Mouse (Mus musculus) liver, embryonic 16.5 days (tissue): Measurements from ENCODE around the gene Ankle1. TPM values are rescaled to one million over a fixed set of nuclear protein-coding genes. Genes with fewer than 3 reads are reported as not detected.
A peak's percentile ranks its signal among the peaks of the same experiment; 100 is the strongest.

Experiments
- ATAC-seq: fragments of 200-750 bp; cut with Nextera tagmentation; 2 replicates; pipeline ENCODE4 v1.8.0; 2017; ENCODE audit warnings: low read depth, mild to moderate bottlenecking, moderate number of reproducible peaks, moderate library complexity
- H3K27ac ChIP-seq: fragments of 300-500 bp; sonication (generic); 2 replicates; pipeline ENCODE4 v1.5.1; 2014; ENCODE audit warnings: mild to moderate bottlenecking, low read length
- H3K27me3 ChIP-seq: fragments of 300-500 bp; sonication (generic); 2 replicates; pipeline ENCODE4 v1.6.1; 2014; ENCODE audit warnings: low read depth, low read length, mixed read lengths; ENCODE audit not compliant: control insufficient read depth, insufficient read depth
- H3K36me3 ChIP-seq: fragments of 300-500 bp; sonication (generic); 2 replicates; pipeline ENCODE4 v1.6.1; 2014; ENCODE audit warnings: mild to moderate bottlenecking; ENCODE audit not compliant: control insufficient read depth, insufficient read depth
- H3K4me1 ChIP-seq: fragments of 300-500 bp; sonication (generic); 2 replicates; pipeline ENCODE4 v1.6.1; 2014; ENCODE audit warnings: low read depth, low read length, mixed read lengths; ENCODE audit not compliant: control insufficient read depth
- H3K4me2 ChIP-seq: fragments of 300-500 bp; sonication (generic); 2 replicates; pipeline ENCODE4 v1.6.1; 2014; ENCODE audit warnings: low read depth, low read length, mixed read lengths
- H3K4me3 ChIP-seq: fragments of 300-500 bp; sonication (generic); 2 replicates; pipeline ENCODE4 v1.5.1; 2014; ENCODE audit warnings: low read depth, mild to moderate bottlenecking, low read length
- H3K9ac ChIP-seq: fragments of 300-500 bp; sonication (generic); 2 replicates; pipeline ENCODE4 v1.6.1; 2014; ENCODE audit warnings: low read depth, low read length
- H3K9me3 ChIP-seq: fragments of 300-500 bp; sonication (generic); replicated peaks from 2 replicates; pipeline ENCODE4 v1.6.1; 2016; ENCODE audit warnings: low read length; ENCODE audit not compliant: control insufficient read depth
- WGBS: fragments of 180-500 bp; shearing (Covaris S2); extraction: QIAGEN DNeasy Blood & Tissue Kit; methylation state at CpG from one replicate; pipeline ENCODE4 v1.1.7; 2014; ENCODE audit not compliant: insufficient replicate concordance; 5-methylcytosine and 5-hydroxymethylcytosine counted together
- polyA plus RNA-seq: library from polyadenylated mRNA; unstranded; fragments of >200 nt; fragmentation: Nextera tagmentation; extraction: Ambion mirVana; gene quantifications from 2 replicates; pipeline ENCODE4 v1.2.1, GENCODE M21; 2015

Ankle1 gene
- polyA plus RNA-seq, 1 experiment from 2014 or later, result 48.1 TPM

DNA sequence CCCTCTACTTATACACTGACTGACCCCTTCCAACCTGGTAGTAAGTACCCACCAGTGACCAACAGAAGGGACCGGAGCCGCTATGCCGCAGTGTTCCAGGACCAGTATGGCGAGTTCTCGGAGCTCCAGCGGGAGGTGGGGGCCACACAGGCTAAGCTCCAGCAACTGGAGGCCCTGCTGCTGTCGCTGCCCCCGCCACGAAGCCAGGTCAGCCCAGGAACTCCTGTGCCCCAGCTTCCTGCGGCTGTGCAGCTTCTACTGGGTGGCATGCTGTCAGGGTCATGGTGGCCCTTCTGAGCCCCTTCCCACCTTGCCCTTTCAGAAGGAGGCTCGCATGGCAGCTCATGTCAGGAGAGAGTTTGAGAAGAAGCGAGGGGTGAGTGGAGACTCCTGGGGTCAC lies 33.4 kb upstream of the Ankle1 start:
- WGBS, result 81% methylated on average over 12 of the region's 12 CpGs
- Histone ChIP-seq H3K27ac (no peak overlapping the region), H3K4me3 (no peak overlapping the region), H3K36me3 (no peaks in the 10 kb centered on the region; the same call in none of the 2 replicates), H3K27me3 (peaks cover 15% of the 10 kb centered on the region), H3K4me1 (peaks cover 44% of the 10 kb centered on the region), H3K4me2 (no peak overlapping the region), H3K9ac (no peak overlapping the region), H3K9me3 (no peaks in the 10 kb centered on the region)
- no peak for ATAC-seq

DNA sequence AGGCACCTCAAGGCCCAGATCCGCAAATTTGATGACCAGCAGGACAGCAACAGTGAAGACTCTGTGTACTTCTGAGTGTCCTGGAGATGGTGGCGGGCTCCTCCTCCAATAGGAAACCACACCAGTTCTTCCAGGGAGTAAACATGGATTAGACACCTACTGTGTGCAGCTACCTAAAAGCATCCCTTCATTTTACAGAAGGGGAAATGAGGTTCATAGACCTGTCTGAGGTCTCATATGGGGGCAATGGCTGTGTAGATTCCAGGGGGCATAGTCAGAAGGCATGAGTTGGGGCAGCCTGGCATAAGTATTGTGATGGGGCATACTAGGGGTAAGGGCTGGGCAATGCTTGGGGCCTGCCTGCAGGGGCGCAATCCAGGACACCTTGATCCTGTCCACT lies 32.8 kb upstream of the Ankle1 start:
- peaks cover 15% of the 10 kb centered on the region for H3K27me3 ChIP-seq
- no peak overlapping the region for H3K4me2 ChIP-seq
- no peak overlapping the region for H3K9ac ChIP-seq
- no peak overlapping the region for H3K4me3 ChIP-seq
- H3K9me3 ChIP-seq, result no peaks in the 10 kb centered on the region
- H3K27ac ChIP-seq, result no peak overlapping the region
- WGBS, result 77% methylated on average over 3 of the region's 3 CpGs
- ATAC-seq, result no peak
- peaks cover 39% of the 10 kb centered on the region for H3K4me1 ChIP-seq
- no peaks in the 10 kb centered on the region; the same call in none of the 2 replicates for H3K36me3 ChIP-seq

DNA sequence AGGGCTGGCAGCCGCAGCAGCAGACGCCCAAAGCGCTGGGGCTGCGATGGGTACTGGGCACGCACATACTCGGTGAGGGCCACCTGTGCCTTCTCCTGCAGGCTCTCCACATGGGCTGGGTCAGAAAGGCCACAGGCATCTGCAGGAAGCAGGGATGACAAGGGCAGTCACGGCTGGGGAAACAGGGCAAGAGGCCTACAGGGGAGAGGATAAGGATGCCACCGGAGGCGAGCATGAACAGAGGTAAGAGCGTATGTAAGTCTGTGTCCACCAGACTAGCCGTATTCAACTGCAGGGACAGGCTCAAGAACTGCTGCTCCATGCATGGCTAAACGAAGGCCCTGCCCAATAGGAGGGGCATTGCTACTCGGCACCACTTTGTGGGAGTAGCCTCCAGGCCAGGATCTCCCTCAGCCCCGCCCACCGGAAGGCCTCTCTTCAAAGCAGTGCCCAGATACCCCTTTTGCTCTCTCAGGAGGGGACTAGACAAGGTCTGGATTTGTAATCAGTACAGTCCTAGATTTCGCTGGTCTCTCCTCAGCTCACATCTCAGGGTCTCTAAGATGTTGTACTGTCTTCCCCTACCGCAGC lies 31.1 kb upstream of the Ankle1 start:
- Histone ChIP-seq H3K4me1 (peaks cover 32% of the 10 kb centered on the region), H3K9me3 (no peaks in the 10 kb centered on the region), H3K4me3 (no peak overlapping the region), H3K36me3 (no peaks in the 10 kb centered on the region; the same call in 1 of the 2 replicates), H3K9ac (no peak overlapping the region), H3K27ac (no peak overlapping the region), H3K4me2 (no peak overlapping the region), H3K27me3 (peaks cover 28% of the 10 kb centered on the region)
- ATAC-seq, result no peak
- 66% methylated on average over 17 of the region's 17 CpGs for WGBS

DNA sequence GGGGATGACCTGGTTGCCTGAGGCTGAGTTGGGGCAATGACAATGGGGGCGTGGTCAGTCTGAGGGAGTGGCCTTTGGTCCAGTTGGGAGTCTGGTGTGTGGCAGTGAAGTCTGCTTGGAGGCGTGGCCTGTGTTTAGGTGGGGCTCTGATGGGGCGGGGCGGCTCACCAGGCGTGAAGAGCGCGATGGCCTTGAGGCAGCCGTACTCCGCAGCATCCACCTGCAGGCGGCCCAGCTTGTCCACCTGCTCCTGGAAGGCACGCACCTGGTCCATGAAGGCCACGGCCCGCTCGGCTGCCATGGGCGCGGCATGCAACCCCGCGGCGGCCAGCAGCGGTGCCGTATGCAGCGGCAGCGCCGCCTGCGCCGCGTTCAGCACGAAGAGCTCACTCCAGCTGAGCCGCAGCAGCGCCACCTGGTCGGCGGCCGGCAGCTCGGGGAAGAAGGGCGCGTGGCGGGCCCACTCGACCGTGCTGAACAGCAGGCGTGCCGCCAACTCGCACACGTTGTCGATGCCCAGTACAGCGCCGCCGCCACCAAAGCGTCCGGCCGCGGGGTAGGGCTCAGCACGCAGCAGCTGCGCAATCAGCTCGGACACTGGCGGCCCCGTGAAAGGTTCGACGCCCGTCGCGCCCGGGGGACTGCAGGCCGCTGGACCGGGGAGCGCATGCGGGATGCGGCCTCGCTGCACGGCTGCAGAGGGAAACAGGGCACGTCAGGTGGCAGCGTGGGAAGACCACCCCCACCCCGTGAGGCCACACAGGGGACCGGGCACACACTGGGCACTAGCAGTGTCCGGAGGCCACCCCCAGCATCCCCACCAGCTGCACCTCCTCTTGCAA lies 30.0 kb upstream of the Ankle1 start:
- no peaks in the 10 kb centered on the region for H3K9me3 ChIP-seq
- peak; percentile 6 for ATAC-seq
- 0 out of 2 replicates have a peak overlapping the region, but pooled peaks have one; percentile 7 for H3K9ac ChIP-seq
- H3K36me3 ChIP-seq, result no peaks in the 10 kb centered on the region; the same call in 1 of the 2 replicates
- H3K27ac ChIP-seq, result no peak overlapping the region
- peak overlapping the region; percentile 33 for H3K4me3 ChIP-seq
- 12% methylated on average over 73 of the region's 74 CpGs for WGBS
- H3K27me3 ChIP-seq, result peaks cover 38% of the 10 kb centered on the region
- peak overlapping the region; percentile 62 for H3K4me2 ChIP-seq
- peaks cover 28% of the 10 kb centered on the region for H3K4me1 ChIP-seq

DNA sequence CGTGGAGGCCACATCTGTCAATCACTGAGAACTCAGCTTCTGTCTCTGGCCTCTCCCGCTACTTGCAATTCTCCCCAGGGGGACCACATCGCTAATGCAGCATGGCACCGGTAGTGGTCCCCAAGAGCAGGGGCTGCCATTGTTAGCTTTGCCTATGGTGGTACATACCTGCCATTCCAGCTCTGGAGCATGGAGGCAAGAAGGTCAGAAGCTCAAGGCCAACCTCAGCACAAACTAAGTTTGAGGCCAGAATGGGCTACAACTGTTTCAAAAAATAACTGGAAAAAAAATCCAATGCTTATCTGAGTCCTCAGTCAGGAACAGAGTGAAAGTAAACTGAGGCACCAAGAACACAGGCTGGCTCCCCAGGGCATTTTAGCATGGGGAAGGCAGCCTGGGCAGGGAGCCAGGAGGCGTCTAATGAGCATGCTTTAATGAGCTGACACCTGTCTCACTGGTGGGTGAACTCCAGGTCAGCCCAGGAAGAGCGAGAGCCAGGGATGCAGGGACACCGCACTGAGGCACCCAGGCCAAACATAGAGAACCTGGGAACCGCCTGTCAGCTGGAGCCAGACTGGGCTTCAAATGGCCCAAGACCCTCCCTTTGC lies 29.3 kb upstream of the Ankle1 start:
- no peak for ATAC-seq
- Histone ChIP-seq H3K4me3 (no peak overlapping the region), H3K27ac (no peak overlapping the region), H3K4me2 (peak overlapping the region; percentile 62; the same call in 1 of the 2 replicates), H3K36me3 (no peaks in the 10 kb centered on the region; the same call in 1 of the 2 replicates), H3K9ac (0 out of 2 replicates have a peak overlapping the region, but pooled peaks have one; percentile 7), H3K27me3 (peaks cover 46% of the 10 kb centered on the region), H3K4me1 (peaks cover 32% of the 10 kb centered on the region), H3K9me3 (no peaks in the 10 kb centered on the region)
- WGBS, result 59% methylated on average over 8 of the region's 8 CpGs

DNA sequence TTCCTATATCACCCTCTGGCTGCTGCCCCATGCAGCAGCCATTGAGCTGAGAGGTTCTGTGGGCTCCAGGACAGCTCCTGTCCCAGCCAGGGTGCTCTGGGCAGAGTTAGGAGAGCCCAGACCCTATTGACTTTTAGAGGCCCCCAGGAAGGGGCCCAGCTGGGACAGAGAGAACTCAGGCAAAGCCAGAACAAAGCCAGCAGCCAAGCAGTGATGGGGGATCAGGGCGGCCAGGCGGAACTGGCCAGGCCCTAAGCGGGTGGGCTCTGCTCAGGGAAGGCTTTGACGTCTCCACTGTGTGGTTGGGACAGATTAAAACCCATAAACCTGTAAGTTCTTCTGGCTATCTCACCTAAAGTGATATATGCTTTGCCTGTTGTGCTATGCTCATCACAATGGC lies 26.8 kb upstream of the Ankle1 start:
- Histone ChIP-seq H3K27ac (no peak overlapping the region), H3K4me1 (peaks cover 31% of the 10 kb centered on the region), H3K9ac (no peak overlapping the region), H3K4me2 (peak overlapping the region; percentile 73), H3K36me3 (no peaks in the 10 kb centered on the region; the same call in 1 of the 2 replicates), H3K4me3 (peak overlapping the region; percentile 70), H3K9me3 (no peaks in the 10 kb centered on the region), H3K27me3 (peaks cover 59% of the 10 kb centered on the region)
- ATAC-seq, result no peak
- 54% methylated on average over 4 of the region's 4 CpGs for WGBS

DNA sequence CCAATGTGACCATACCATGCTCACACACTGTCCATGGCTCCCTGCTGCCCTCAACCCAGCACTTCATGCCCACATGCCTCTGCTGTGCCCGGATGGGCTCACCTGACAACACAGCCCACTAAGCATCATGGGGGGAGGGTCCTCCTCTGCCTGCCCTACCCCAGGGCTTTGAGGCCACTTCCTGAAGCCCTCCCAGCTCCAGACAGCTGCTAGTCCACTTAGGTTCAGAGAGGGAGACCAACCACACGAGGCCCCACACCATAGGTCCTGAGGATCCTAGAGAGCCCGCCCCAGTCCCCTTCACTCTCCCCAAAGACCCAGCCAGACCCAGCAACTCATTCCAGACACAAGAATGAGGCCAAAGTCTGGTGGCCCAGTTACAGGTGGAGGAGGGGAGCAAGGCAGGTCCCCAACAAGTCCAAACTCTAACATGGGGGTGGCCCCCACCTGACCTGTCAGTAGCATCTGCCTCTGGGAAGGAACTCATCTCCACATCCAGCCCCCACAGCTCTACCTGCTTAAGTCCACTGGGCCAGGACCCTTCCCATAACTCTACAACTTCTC lies 26.2 kb upstream of the Ankle1 start:
- 44% methylated on average over 3 of the region's 3 CpGs for WGBS
- Histone ChIP-seq H3K36me3 (no peaks in the 10 kb centered on the region; the same call in 1 of the 2 replicates), H3K9ac (peak overlapping the region; percentile 70; the same call in 1 of the 2 replicates), H3K9me3 (no peaks in the 10 kb centered on the region), H3K27ac (0 out of 2 replicates have a peak overlapping the region, but pooled peaks have one; percentile 1), H3K4me2 (peak overlapping the region; percentile 73), H3K4me1 (peaks cover 31% of the 10 kb centered on the region), H3K4me3 (peak overlapping the region; percentile 70), H3K27me3 (peaks cover 59% of the 10 kb centered on the region)
- ATAC-seq, result no peak

DNA sequence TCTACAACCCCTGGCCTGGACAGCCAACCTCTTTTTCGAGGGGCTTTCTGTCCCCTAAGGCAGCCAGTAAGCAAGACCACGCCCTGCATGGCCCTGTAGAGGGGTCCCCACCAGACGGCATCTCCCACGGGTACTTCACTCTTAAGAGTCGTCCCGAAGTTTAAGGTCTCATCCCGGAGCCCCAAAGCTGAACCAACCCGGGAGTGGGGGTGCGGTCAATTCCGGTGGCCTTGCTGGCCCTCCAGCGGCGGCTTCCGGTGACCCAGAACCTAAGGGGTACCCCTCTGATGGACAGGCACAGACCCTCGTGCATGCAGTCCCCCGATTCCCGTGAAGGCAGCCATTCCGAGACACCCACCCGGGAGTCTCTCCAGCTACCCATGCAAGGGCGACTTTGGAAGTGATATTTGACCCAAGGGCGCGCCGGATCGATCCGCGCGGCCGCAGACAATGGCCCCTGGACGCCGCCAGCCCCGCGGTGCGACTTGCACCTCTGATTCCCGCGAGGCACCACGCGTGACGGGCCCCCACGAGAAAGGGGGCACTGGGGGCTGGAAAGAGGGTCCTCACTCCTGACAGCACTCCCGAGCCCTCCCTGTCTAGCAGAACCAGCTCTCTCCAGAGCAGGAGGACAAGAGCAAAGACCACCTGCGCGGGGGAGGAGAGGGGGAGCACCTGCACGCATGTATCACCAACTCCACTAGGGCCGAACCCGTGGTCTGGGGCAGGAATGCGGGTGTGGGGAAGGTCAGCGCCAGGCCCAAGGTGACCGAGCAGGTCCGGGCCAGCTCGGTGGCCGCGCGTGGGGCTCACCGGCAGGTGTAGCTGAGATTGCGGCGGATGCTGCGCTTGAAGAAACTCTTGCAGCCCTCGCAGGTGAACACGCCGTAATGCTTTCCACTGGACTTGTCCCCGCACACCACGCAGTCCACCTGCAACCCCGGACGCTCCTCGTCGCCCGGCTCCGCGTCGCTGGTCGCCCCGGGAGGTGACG lies 25.3 kb upstream of the Ankle1 start:
- peaks cover 59% of the 10 kb centered on the region for H3K27me3 ChIP-seq
- no peak for ATAC-seq
- H3K4me2 ChIP-seq, result peak overlapping the region; percentile 73
- H3K9me3 ChIP-seq, result no peaks in the 10 kb centered on the region
- WGBS, result 5% methylated on average over 72 of the region's 72 CpGs
- H3K27ac ChIP-seq, result peak overlapping the region; percentile 76
- no peaks in the 10 kb centered on the region; the same call in 1 of the 2 replicates for H3K36me3 ChIP-seq
- H3K4me3 ChIP-seq, result peak overlapping the region; percentile 70
- H3K9ac ChIP-seq, result peak overlapping the region; percentile 70
- H3K4me1 ChIP-seq, result peaks cover 26% of the 10 kb centered on the region
